Mouse (Mus musculus): ENCODE data around the gene Zbtb6. TPM values are rescaled to one million over a fixed set of nuclear protein-coding genes. Genes with fewer than 3 reads are reported as not detected.

The Zbtb6 gene
- total RNA-seq, 2 experiments from 2014 or later = 6.7 to 7.0 TPM

Other genes with a start within 250 kb of the Zbtb6 start
- gene Olfr366, start 231.6 kb downstream of the Zbtb6 start, total RNA-seq (2021) = not detected
- gene Olfr368, start 116.7 kb downstream of the Zbtb6 start, total RNA-seq (2021) = not detected
- 10 to 100 TPM; 32.6 to 38.2 TPM for gene Pdcl, start 83.8 kb downstream of the Zbtb6 start, total RNA-seq (2021)
- 10 to 100 TPM; 45.1 to 51.6 TPM for gene Rc3h2, start 20.3 kb downstream of the Zbtb6 start, total RNA-seq (2021)
- 1 to 10 TPM; 5.3 to 5.5 TPM for gene Zbtb26, start within 50 bp of the Zbtb6 start, total RNA-seq (2021)
- 10 to 100 TPM; 47.4 to 48.4 TPM for gene Rabgap1, start 108 bp upstream of the Zbtb6 start, total RNA-seq (2021)
- gene Gpr21, start 73.2 kb upstream of the Zbtb6 start, total RNA-seq (2021) = 1 to 10 TPM; 1.4 to 1.5 TPM